Mouse (Mus musculus) kidney, postnatal 0 days (tissue): ENCODE data around the gene Tex2. TPM values are rescaled to one million over a fixed set of nuclear protein-coding genes. Genes with fewer than 3 reads are reported as not detected.
A peak's percentile ranks its signal among the peaks of the same experiment; 100 is the strongest.

Experiments
- ATAC-seq: fragments of 200-750 bp; cut with Nextera tagmentation; replicated peaks from 2 replicates; pipeline ENCODE4 v1.8.0; 2017; ENCODE audit warnings: low read depth, moderate number of reproducible peaks, moderate TSS enrichment, moderate library complexity; ENCODE audit not compliant: low FRiP score
- DNase-seq: peaks from one replicate; pipeline ENCODE4 v3.0.0-alpha.2; 2016; ENCODE audit warnings: low spot score
- H3K27ac ChIP-seq: fragments of 300-500 bp; sonication (generic); 2 replicates; pipeline ENCODE4 v1.5.1; 2014; ENCODE audit warnings: mild to moderate bottlenecking
- H3K27me3 ChIP-seq: fragments of 300-500 bp; sonication (generic); 2 replicates; pipeline ENCODE4 v1.6.1; 2014; ENCODE audit warnings: low read length, mixed read lengths; ENCODE audit not compliant: insufficient read depth
- H3K36me3 ChIP-seq: fragments of 300-500 bp; sonication (generic); 2 replicates; pipeline ENCODE4 v1.6.1; 2014; ENCODE audit warnings: low read length, mixed read lengths; ENCODE audit not compliant: insufficient read depth
- H3K4me1 ChIP-seq: fragments of 300-500 bp; sonication (generic); replicated peaks from 2 replicates; pipeline ENCODE4 v1.6.1; 2014; ENCODE audit warnings: antibody characterized with exemption, low read length, mixed read lengths; ENCODE audit not compliant: insufficient read depth
- H3K4me2 ChIP-seq: fragments of 300-500 bp; sonication (generic); 2 replicates; pipeline ENCODE4 v1.6.1; 2014; ENCODE audit warnings: mild to moderate bottlenecking, low read length, moderate library complexity, mixed read lengths
- H3K4me3 ChIP-seq: fragments of 300-500 bp; sonication (generic); replicated peaks from 2 replicates; pipeline ENCODE4 v1.5.1; 2014; ENCODE audit warnings: low read depth, low read length
- H3K9ac ChIP-seq: fragments of 300-500 bp; sonication (generic); 2 replicates; pipeline ENCODE4 v1.6.1; 2014; ENCODE audit warnings: low read depth, low read length
- H3K9me3 ChIP-seq: fragments of 300-500 bp; sonication (generic); replicated peaks from 2 replicates; pipeline ENCODE4 v1.6.1; 2016; ENCODE audit warnings: low read length, inconsistent platforms, mixed read lengths
- CTCF ChIP-seq: IDR thresholded peaks from 2 replicates; pipeline ENCODE4 v1.5.1; 2016; ENCODE audit warnings: antibody characterized with exemption, low read depth, mild to moderate bottlenecking, moderate library complexity
- WGBS: fragments of 180-500 bp; shearing (Covaris S2); extraction: QIAGEN DNeasy Blood & Tissue Kit; methylation state at CpG from one replicate; pipeline ENCODE4 v1.1.7; 2014; 5-methylcytosine and 5-hydroxymethylcytosine counted together
- polyA plus RNA-seq: library from polyadenylated mRNA; unstranded; fragments of >200 nt; fragmentation: Nextera tagmentation; extraction: Ambion mirVana; gene quantifications from 2 replicates; pipeline ENCODE4 v1.2.1, GENCODE M21; 2015

The Tex2 gene
- polyA plus RNA-seq, 1 experiment from 2014 or later = 8.4 TPM

DNA sequence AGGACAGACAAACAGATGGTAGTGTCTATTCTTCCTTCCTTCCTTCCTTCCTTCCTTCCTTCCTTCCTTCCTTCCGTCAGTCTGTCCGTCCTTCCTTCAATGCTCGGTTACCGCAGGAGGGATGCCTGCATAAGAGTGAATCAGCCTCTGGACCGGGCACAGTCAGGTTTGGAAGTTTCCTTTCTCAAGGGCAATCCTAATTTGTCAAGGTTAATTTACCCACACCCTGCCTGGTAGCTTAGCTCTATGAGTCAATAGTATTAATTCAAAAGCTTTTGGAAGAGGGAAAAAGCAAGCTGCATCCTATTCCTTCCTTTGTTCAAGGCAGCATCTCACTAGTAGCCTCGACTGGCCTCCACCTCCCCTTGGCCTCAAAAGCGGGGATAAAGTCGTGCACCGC lies 38.8 kb downstream of the Tex2 start:
- no peaks in the 10 kb centered on the region for H3K9me3 ChIP-seq
- no peaks in the 10 kb centered on the region for H3K27me3 ChIP-seq
- H3K27ac ChIP-seq = no peak overlapping the region
- H3K9ac ChIP-seq = no peak overlapping the region
- H3K4me1 ChIP-seq = peaks cover 18% of the 10 kb centered on the region
- no peak overlapping the region for H3K4me3 ChIP-seq
- DNase-seq (no peak), ATAC-seq (no peak)
- H3K36me3 ChIP-seq = no peaks in the 10 kb centered on the region
- no peak for TF ChIP-seq CTCF
- 78% methylated on average over 9 of the region's 9 CpGs for WGBS
- H3K4me2 ChIP-seq = no peak overlapping the region

DNA sequence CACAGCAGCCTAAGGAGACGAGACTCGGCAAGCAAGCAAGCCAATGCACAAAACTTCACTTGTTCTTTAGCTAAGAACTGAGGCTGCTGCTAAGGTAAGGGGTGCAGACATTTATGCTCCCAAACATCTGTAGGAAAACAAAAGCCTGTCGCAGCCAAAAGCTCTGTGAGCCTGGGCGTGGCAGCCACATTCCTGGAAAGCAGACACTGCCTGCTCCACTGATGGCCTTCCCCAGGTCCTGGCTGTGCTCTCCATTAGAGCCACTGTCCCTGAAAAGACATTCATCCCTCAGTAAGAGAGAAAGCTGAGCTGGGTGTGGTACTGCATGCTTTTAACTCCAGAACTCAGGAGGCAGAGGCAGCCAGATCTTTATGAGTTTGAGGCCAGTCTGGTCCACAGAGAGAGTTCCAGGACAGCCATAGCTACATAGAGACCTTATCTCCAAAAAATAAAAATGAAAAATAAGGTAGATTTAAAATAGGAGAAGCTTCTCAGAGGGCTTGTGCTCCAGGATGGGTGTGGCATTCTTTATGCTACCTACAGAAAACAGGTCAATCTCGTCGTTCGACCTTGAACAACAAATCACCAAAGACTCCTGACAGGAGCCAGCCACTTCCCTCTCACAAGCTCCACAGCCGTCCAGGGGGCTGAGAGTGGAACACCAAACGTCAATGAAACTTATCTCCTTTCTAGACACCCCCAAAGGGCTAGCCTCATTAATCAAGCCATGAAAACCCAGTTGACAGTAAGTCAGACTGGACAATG lies 39.6 kb downstream of the Tex2 start:
- Histone ChIP-seq H3K9me3 (no peaks in the 10 kb centered on the region), H3K4me3 (no peak overlapping the region), H3K4me2 (no peak overlapping the region), H3K9ac (no peak overlapping the region), H3K4me1 (peaks cover 18% of the 10 kb centered on the region), H3K36me3 (no peaks in the 10 kb centered on the region), H3K27me3 (no peaks in the 10 kb centered on the region), H3K27ac (0 out of 2 replicates have a peak overlapping the region, but pooled peaks have one; percentile 31)
- no peak for TF ChIP-seq CTCF
- DNase-seq = no peak
- 45% methylated on average over 9 of the region's 9 CpGs for WGBS
- no peak for ATAC-seq

DNA sequence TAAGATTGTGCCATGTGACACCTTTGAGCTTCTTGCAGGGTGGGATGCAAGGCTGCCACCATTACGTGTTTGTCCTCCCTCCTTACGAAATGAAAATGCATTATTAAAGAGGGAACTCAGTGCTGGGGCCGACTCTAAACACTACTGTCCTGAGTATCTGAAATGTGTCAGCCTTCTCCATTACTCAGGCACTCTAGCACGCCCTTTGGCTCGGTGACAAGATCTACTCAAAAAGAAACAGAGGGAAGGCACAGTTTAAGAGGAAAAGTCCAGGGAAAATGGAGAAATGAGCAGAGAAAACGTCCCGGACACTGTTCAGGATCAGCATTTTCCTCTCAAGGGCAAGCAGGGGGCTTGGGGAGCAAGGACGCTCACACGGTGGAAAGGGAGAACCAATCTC lies 40.3 kb downstream of the Tex2 start:
- H3K4me3 ChIP-seq = no peak overlapping the region
- H3K9ac ChIP-seq = no peak overlapping the region
- ATAC-seq = no peak
- H3K36me3 ChIP-seq = 0 out of 2 replicates have a peak, but pooled peaks cover 5% of the 10 kb centered on the region
- no peak overlapping the region for H3K4me2 ChIP-seq
- WGBS = 32% methylated on average over 9 of the region's 9 CpGs
- no peaks in the 10 kb centered on the region for H3K9me3 ChIP-seq
- H3K27ac ChIP-seq = no peak overlapping the region
- no peaks in the 10 kb centered on the region for H3K27me3 ChIP-seq
- peak; percentile 43 for DNase-seq
- peaks cover 18% of the 10 kb centered on the region for H3K4me1 ChIP-seq
- no peak for TF ChIP-seq CTCF

DNA sequence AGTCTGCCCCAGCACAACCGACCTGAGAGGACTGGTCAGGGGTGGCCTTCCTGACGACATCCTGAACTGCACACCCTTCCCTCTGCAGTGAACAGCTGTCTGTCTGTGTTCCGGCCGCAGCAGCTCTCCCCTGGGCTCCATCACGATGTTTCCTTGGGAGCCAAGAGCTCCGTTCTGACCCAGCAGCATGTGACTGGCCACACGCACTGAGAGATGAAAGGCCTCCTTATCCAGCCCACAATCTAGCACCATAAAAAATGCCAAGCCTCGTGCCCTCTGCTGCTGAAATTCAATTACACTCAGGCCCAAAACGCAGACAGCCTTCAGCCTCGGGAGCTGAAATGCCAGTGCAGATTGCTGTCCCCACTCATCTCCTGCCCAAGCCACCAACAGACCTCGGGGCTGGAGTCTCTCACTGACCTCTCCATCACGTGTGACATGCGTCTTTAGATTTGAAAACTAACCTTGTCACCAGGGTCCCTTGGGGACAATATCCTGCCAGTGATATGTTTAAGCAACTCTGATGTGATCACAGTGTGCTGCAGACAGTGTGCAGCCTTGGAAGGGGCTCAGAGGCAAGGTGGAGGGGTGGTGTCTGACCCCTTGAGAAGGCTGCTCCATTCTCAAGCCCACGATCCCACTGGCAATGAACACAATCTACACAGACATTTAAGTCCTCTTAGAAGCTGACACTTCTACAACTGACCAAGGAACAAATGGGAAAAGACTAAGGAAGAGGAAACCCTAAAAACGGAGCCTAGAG lies 41.0 kb downstream of the Tex2 start:
- no peak overlapping the region for H3K9ac ChIP-seq
- H3K4me1 ChIP-seq = peaks cover 18% of the 10 kb centered on the region
- H3K27me3 ChIP-seq = no peaks in the 10 kb centered on the region
- 0 out of 2 replicates have a peak overlapping the region, but pooled peaks have one; percentile 54 for H3K27ac ChIP-seq
- 19% methylated on average over 15 of the region's 15 CpGs for WGBS
- no peak for DNase-seq
- H3K4me2 ChIP-seq = no peak overlapping the region
- TF ChIP-seq CTCF = no peak
- H3K4me3 ChIP-seq = no peak overlapping the region
- H3K9me3 ChIP-seq = no peaks in the 10 kb centered on the region
- ATAC-seq = 0 out of 2 replicates have a peak, but pooled peaks have one; percentile 25
- peaks cover 9% of the 10 kb centered on the region; the same call in 1 of the 2 replicates for H3K36me3 ChIP-seq

DNA sequence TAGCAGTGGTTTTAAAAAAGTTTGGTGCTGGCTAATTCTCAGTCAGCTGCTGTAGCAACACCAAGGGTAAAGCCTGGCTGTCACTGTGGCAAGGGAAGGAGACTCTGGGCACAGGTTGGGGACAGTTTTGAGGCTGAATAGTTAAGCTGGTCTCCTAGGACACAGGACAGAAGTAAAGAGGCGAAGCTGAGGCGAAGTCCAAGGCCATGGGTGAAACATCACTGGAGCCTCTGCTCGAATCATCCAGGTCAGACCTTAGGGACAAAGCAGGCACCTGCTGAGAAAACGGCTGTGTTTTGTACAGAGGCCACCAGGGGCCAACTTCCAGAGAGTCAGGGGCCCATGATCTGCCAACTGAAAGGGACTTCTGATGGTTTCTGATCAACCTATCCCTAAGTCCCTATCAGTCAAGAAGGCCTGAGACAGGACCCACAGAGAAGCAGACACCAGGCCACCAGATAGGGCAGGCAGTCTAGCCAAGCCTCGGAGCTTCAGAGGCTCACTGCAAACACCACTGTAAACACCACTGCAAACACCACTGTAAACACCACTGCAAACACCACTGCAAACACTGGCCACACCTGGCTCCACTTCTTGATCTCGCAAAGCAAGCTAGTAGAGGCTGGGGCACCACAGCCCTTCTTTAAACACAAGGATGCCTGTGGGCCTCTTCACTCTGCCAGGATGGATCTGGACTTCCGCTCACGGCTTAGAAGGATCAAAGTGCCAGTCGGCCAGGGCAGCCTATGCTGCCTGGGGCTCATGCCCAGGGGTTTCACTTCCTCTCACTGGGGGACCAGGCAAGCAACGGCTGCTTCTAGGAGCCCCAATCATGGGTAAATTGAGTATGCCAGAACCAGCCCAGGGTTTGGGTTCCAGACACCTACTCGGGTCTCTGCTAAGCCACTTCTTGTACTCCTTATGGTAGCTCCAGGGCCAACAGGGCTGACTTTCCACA lies 41.9 kb downstream of the Tex2 start:
- no peak overlapping the region for H3K4me2 ChIP-seq
- 76% methylated on average over 11 of the region's 11 CpGs for WGBS
- peaks cover 11% of the 10 kb centered on the region; the same call in 1 of the 2 replicates for H3K36me3 ChIP-seq
- TF ChIP-seq CTCF = no peak
- H3K4me1 ChIP-seq = peaks cover 18% of the 10 kb centered on the region
- H3K27ac ChIP-seq = 0 out of 2 replicates have a peak overlapping the region, but pooled peaks have one; percentile 54
- ATAC-seq (no peak), DNase-seq (no peak)
- no peaks in the 10 kb centered on the region for H3K27me3 ChIP-seq
- H3K9ac ChIP-seq = no peak overlapping the region
- no peaks in the 10 kb centered on the region for H3K9me3 ChIP-seq
- no peak overlapping the region for H3K4me3 ChIP-seq
